Mouse (Mus musculus) monocyte, adult 2 months (primary cell): Measurements from ENCODE around the gene Tec.
"Not testable (repeated sequence)": the region's sequence is repeated elsewhere in the genome, so short reads cannot be mapped to it uniquely, and the experiment has no call there.

Source experiments
- DNase-seq, 2 experiments: peaks; one replicate each; pipeline ENCODE4 v3.0.0; 2022; ENCODE audit warnings: low spot score in 2 of 2, low read depth in 1 of 2

The Tec gene

DNA sequence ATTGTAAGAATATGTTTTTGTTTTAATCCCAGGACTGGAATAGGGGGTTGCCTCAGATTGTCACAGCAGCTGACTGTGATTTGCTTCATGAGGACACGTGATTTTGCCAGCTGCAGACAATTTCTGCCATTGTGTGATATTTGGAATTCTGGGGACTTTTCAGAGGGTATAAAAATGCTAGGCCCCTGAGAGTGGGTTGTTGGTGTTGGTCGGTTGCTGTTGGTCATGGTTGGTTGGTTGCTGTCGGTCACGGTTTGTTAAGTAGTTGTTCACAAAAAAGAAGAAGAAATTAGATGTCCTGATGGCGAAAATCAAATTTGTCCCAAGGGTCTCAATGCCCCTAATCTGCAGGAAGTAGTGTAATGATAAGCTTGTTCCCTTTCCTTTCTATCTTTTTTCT is 40.8 kb downstream of the Tec start:
- no peak for DNase-seq

DNA sequence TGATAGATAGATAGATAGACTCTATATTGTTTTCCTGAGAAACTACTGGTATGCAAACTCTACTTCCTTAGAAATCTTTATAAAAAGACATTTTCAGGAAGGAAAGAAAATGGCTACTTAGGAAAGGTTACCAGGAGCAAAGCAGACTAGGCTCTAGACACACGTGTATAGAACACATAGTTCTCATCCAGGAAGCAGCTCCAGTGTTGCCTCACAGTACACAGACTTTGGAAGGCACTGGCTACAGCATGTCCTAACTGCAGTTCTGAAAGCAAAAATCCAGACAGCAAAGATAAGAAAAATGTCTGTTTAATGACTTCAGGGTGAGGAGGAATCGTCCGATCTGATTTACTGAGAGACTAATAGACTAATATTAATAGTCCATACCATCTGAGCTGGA is 41.8 kb downstream of the Tec start:
- no peak for DNase-seq

DNA sequence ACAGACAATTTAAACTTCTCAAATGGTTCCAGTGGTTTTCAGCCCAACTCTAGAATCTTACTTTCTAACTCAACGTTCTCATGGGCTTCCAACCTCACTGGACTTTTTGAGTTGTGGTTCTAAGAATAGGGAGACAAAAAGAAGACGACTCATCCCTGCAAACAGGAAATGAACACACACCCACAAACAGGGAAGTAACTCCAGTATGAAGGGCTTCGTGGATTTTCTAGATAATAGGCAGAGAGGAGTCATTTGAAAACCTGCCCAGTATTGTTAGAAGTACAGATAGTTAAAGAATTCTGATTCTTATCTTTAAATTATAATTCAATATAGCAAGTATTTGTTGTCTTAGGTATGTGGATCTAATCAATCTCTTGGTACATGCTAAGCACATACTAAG is 47.6 kb downstream of the Tec start:
- no peak for DNase-seq

DNA sequence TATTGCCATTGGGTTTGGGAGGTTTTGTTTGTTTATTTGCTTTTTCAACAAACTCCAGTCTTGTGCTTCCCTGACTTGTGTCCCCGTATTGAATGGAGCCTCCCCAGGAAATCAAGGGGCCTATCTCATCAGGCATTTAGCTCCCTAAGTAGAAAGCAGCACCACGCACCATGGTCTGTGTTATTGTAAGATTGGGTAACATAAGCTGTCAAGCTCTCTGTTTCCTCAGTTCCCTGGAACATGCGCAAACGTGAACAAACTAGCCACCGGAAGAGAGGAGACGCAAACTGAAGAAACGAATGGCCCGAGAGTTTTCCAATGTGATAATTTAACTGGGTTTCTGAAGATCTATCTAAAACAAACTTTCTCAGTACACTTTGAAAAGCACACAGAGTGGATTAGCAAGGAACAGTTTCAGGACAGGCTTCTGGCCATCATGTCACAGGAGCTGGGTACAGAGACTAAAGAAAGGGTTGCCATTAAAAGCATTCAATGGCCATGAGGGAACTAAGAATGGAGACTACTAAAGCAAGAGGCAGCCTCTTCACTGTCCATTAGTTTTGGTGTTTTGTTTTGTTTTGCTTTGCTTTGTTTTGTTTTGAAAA is 48.1 kb downstream of the Tec start:
- no peak for DNase-seq

DNA sequence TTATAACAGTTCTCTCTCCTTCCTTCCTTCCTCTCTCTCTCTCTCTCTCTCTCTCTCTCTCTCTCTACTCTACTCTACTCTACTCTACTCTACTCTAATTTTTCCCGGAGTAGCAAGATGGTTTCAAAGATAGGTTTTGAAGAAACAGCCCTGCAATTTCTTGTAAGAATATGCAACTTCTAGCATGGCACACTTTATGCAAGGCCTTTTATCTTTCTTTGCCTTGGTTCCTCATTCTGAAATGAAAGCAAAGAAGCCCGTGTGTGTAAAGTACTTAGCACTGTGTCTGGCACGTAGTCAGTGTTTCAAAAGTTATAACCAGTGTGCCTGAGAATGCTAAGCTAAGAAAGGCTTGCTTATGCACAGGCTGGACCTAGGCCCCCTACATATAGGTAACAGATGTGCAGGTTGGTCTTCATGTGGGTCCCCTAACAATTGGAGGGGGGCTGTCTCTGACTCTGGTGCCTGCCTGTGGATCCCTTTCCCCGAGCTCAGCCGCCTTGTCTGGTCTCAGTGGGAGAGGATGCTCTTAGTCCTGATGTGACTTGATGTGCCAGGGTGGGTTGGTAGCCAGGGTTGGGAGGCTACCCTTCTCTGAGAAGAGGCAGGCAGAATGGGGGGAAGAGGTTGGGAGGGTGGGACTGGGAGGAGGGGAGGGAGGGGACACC is 49.6 kb downstream of the Tec start:
- DNase-seq: no peak

DNA sequence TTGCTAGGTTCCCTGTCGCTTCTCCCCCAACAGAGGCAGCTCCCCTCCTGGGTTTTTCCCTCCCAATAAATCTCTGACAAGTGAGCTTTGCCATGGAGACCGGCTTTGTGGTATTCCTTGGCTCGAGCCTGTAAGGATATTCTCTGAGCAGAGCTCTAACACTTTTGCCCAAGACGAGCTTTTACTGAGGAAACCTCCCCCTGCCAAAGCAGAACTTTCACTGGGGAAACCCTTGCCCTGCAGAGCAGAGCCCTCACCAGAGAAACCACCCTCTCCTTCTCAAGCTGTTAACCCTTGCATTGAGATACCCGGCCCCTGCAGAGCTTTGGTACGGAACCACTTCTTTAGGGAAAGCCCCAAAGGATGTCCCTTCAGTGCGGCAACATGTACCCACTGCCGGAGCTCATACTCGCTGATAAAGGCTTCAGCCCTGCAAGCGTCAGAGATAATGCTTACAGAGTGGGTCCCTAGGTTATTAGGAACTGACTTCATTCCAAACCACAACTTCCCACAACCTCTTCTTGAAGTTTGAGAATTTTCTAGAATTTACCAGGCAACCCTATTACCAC is 50.7 kb downstream of the Tec start:
- peak in 1 of 2 experiments; percentile 13 for DNase-seq

DNA sequence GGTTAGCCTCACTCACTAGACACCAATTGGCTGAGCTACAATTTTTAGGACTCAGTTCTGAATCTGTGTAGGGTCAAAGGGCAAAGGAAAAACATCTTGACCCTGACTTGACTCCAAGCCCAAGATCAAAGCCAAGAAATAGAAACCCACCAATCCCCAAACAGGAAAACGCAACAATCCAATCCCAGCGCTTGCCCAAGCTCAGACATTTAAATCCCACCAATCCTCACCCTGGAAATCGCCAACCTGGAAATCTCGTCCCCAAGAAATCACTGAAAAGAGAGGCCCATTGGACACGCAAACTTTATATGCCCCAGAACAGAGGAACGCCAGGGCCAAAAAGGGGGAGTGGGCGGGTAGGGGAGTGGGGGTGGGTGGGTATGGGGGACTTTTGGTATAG is 51.3 kb downstream of the Tec start:
- not testable (repeated sequence) for DNase-seq

DNA sequence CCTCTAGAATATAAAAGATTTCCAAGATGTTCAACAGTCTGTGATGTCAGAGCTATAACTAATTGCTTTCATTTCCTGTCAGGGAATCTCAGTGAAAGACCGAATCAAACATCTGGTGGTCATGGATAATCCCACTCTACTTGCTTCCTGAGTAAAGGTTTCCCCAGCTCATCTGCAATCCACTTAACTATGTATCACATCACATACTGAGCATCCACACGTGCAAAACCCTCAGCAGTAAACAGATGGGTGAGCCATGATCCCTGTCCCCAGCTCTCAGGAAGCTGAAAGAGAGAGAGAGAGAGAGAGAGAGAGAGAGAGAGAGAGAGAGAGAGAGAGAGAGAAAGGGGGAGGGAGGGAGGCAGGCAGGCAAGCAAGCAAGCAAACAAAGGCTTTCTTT is 51.8 kb downstream of the Tec start:
- DNase-seq: no peak

DNA sequence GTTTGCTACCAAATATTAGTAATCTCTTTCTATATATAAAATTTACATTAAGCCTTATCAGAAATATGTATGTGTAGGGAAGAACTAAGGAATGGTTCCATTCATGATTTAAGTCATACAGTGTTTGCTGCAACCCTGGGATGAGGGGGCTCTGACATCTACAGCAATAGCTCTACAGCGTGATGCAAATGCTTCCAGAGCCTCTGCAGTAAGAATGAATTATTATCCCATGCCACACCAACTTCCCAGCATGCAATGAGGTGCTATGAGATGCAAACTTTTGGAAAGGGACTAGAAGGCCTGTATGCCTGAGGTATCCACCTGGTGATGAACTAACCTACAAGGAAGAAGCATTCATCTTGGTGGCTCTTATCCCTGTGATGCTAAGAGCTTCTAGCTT is 52.2 kb downstream of the Tec start:
- no peak for DNase-seq

DNA sequence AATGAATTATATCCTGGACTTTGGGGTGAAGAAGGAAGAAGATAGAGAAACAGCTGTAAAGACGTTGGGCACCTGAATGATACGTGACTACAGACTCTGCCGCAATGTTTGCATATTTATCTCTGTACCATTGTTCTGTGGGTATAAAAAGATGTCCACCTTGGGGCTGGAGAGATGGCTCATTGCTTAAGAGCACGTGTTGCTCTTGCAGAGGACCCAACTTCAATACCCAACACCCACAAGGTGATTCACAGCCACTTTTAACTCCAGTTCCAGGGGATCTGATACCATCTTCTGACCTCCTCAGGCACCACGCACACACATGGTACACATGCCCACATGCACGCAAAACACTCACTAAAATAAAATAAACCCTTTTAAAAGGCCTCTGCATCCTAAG is 52.9 kb downstream of the Tec start:
- no peak for DNase-seq

DNA sequence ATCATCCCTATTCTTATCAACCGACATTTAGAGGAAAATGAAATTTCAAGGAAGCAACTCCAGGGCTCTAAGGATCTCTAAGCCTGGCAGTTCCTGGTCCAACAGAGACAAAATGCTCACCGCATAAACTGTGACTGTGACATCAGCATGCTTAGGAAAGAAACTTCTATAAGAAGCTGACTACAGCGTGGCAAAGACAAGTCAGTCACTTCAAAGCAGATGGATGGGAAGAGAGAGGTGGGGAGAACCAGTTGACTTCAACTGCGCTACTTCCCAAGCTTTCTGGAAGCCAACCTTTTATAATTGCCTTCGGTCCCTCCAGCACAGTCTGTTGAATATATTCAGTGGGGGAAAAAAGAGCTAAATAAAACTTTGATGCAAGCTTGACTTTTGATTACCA is 54.2 kb downstream of the Tec start:
- no peak for DNase-seq

DNA sequence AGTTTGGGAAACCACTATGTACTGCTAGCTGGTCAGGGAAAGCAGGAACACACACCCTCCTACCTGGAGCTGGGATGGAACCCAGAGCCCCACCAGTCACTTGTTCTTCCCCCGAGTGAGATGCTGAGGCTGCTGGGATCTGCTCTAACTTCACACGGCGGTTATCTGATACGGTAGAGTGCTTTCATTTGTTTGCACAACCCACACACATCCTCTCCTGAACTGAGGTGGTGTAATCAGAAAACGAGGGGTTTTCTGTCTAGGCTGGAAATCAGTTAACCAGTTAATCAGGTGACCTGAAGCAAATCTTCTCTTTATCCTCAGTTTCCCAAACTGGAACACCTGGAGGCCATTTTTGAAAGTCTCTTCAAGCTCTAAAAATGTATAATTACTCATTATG is 55.4 kb downstream of the Tec start:
- no peak for DNase-seq

DNA sequence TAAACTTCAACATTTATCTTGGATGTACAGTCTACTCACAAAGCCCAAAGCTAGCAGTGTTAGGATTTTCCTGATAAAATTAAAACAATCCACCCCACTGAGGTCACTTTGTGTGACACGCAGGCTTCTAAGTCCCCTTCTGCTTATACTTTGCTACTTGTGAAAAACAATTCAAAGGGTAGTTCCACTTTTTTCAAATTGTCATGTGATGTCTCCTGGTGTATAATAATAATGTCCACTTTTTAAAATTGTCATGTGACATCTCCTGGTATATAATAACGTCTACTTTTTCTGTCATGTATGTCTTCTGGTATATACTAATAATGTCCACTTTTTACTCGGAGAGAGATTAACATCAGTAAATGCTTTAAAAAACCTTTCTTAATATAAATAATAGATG is 56.0 kb downstream of the Tec start:
- no peak for DNase-seq

DNA sequence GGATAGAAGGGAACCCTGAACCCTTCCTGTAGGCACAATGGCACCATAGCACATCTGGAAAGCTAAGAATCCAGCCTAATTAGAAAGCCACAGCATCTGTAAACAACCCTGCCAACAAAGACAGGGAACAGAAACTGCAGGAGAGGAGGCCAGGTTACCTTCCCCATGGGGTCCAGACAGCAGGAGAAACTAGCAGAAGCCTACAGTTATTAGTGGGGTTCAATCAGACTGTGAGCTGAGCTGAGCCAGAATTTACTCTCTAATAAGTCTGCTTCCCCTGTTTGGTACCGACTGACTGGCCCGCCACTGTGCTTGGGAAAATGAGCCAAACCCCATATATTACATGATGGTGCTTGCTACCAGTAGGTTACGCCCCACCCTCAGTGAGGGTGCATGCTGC is 56.9 kb downstream of the Tec start:
- DNase-seq: no peak

DNA sequence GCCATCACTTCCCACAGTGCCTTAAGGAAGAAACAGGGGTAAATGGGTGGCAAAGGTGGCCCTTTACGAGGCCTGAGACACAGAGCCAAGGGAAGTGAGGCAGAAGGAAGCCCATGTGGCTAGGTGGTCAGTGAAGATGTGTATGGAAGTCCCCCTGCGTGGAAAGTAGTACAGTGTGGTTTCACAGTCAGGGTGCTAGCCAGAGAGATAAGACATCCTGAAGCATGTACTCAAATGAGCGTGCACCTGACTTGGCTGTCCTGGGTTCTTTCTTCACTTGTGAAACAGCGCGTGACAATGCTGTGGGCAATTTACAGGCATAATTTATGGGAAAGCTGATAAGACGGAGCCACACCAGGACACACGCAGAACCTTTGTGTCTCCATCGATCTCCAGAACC is 57.3 kb downstream of the Tec start:
- DNase-seq: no peak

DNA sequence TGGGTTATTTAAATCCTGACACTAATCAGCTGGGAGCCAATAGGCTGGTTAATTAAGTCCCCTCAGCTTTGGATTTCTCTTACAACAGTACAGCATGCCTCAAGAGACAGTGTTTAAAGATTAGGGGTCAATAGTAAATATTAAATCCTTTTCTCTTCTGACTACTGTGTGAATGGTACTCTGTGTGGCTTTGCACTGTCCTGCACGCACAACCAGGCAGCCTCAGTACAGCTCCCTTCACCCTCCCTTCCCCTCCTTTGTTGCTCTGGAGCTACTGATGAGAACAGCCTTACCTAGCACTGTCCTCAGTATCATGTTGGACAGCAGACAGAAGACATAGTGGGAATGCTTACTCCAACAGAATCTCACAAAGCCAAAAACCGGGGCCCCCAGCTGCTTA is 58.8 kb downstream of the Tec start:
- DNase-seq: no peak

DNA sequence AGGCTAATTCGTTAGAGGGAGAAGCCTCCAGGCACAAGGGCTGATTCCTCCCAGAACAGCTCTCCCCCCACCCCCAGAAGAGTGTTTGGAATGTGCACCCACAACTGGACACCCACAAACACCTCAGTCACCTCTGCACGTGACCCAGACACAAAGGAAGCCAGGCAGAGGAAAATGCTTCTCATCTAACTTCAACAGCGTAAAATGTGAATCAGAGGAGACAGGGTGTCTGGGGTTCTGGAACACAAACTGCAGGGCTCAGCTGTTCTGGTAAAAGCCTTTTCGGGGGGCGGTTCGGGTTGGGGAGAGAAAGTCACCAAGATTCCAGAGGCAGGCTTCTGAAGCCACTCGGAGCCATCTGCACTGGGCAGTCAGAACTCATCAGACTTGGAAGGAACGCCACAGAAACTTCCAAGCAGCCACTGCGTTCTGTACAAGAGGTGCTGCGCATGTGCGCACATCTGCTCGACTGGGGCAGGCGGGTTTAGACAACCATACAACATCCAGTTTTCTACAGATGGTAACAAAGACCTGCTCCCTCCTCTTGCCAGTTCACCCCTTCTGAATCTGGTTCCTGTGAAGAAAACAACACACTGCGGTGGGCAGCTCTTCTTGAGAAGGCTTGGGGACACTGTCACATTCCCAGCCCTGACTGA is 59.7 kb downstream of the Tec start:
- DNase-seq: no peak

DNA sequence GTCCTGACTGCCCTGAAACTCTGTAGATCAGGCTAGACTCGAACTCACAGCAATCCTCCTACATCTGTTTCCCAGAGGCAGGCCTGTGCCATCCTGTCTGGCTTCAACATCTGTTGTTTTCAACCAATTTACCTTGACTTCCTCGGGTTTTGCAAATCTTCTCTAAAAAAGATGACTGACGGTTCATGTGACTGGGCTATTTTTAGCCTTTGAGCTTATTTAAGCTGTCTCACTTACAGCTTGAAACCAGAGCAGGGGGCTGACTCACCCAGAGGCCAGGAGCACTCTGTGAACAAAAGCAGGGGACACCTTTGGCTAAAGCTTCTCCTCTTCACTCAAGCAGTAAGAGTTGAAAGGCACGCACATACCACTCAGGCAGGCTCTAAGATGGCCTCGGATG is 65.4 kb downstream of the Tec start:
- DNase-seq: no peak

DNA sequence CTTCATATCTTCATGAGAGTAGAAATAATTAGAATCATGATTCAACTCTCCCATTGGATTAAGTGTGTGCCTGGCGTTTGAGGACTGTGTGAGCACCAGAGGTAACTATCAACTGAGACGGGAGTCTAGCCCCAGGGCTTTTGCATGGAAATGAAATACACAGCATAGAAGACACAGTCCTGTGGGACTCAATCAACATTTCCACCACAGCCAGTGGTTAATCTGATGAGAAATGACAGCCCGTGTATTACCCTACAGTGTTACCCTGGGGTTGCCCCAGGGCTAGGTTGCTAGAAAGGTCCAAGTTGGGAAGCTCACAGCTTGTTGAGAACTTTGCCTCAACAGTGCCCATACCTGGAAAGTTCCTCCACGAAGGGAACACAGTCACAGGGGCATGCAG is 69.7 kb downstream of the Tec start:
- no peak for DNase-seq

DNA sequence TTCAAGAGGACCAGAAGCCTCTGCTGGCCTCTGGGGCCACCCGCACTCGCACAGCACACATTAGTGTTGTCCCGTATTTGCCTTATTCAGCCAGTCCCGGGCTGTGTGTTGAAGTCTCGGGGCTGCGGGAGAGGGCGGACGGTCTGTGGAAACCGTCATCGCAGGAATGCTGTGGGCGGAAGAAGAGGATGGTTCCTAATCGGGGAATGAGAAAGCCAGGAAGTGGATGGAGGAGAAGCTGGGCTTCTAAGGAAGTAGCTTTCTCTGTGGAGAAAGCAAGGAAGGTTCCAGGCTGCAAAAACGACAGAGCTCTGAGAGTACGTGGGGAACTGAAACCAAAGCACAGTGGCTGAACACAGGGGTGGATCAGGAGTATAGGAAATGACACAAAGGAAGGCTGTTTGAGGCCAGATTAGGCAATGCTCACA is 72.1 kb downstream of the Tec start:
- peak; percentile 48 to 55 for DNase-seq

DNA sequence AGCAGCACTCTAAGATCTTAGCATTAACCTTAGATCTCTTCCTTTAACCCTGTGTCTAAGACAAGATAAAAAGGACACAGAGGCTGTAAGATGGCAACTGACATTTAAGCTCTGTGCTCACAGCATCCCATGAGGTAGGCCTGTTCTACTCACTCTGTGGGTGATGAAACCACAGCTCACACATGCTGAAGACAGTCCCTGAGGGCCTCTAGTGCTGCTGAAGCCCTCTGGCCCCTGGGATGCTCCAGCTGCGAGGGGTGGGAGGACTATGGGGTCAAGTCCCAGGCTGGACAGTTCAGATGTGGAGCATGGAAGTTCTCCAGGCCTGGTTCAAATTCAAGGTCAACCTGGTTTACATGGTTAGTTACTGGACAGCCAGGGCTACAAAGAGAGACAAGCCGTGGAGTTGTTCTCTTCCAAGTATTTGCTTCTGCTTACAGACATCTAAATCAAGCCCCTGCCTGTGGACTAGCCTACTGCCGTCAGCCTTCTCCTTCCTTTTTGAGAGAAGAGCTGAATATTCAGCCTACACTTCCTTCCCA is 74.9 kb downstream of the Tec start:
- no peak for DNase-seq

DNA sequence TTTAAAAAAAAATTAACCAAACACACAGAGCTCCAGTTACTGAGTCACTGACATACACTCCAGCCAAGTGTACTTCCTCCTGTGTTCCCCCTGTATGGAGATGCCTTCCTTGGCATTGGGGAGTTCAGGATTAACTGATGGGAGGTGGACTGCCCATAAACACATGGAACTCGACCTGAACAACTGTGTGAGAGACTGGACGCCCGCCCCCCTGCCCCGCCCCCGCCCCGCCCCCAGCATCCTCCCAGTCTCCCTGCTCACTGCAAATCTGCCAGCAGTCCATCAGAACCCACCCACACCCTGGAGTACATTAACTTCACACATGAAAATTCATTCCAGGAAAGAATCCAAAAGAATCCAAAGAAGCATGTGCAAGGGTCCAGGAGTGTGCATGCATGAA is 76.5 kb downstream of the Tec start:
- DNase-seq: no peak
